Mouse (Mus musculus): ENCODE data around the gene Axl. TPM values are rescaled to one million over a fixed set of nuclear protein-coding genes. Genes with fewer than 3 reads are reported as not detected.

Axl gene
- total RNA-seq, 1 experiment: 56.5 TPM

- no peak for TF ChIP-seq HCFC1 (IDR thresholded peaks at IDR 0.05; ENCODE audit: borderline replicate concordance, insufficient read depth, low read length)
- no peak for TF ChIP-seq ZNF384 (IDR thresholded peaks at IDR 0.05; ENCODE audit: low read depth, low read length)
- no peak for TF ChIP-seq CHD2 (IDR thresholded peaks at IDR 0.05; ENCODE audit: low read depth, low read length)
- no peak for TF ChIP-seq MAFK (IDR thresholded peaks at IDR 0.05; ENCODE audit: insufficient read depth, low read depth, low read length)
- TF ChIP-seq ZC3H11A (IDR thresholded peaks at IDR 0.05; ENCODE audit: borderline replicate concordance, low read depth, low read length): no peak
- no peak for DNase-seq (ENCODE audit: low read depth, low spot score)
- no peak overlapping the region for H3K9ac ChIP-seq (ENCODE audit: insufficient read depth, low read depth, low read length, poor library complexity, severe bottlenecking)
- in situ Hi-C loops (cut with MboI; ENCODE audit: low sequenced_read_pairs in 2 of 2, unreplicated experiment in 2 of 2): loop anchor here in 1 of 2 experiments (10.0 kb wide), 1 partner anchor 46 kb away; the partner anchor contains the start of gene Hnrnpul1
- H3K27ac ChIP-seq (ENCODE audit: insufficient read depth, low read depth, low read length, poor library complexity, severe bottlenecking): no peak overlapping the region
- H3K4me1 ChIP-seq (ENCODE audit: control insufficient read depth in 2 of 2, insufficient read depth in 2 of 2, low read length in 2 of 2, poor library complexity in 1 of 2): peaks cover 0 to 16% of the 10 kb centered on the region in 2 experiments; a peak in 2 of 4 replicates
- no peaks in the 10 kb centered on the region for H3K9me3 ChIP-seq (ENCODE audit: control insufficient read depth, insufficient read depth, low read depth, low read length)
- no peak overlapping the region for H3K4me3 ChIP-seq (ENCODE audit: insufficient read depth in 1 of 2, low read depth in 1 of 2, low read length in 2 of 2, poor library complexity in 1 of 2, severe bottlenecking in 1 of 2)
- no peaks in the 10 kb centered on the region for H3K36me3 ChIP-seq (ENCODE audit: control insufficient read depth, insufficient read depth, low read length, poor library complexity, severe bottlenecking)
Observed at GRCm38 (mm10) chr7:25801031-25801430, 12.5 kb upstream of the Axl start.

- H3K9me3 ChIP-seq (ENCODE audit: control insufficient read depth, insufficient read depth, low read depth, low read length): no peaks in the 10 kb centered on the region
- H3K36me3 ChIP-seq (ENCODE audit: control insufficient read depth, insufficient read depth, low read length, poor library complexity, severe bottlenecking): no peaks in the 10 kb centered on the region
- H3K4me1 ChIP-seq (ENCODE audit: control insufficient read depth in 2 of 2, insufficient read depth in 2 of 2, low read length in 2 of 2, poor library complexity in 1 of 2): peaks cover 0 to 16% of the 10 kb centered on the region in 2 experiments; a peak in 2 of 4 replicates
- H3K4me3 ChIP-seq (ENCODE audit: insufficient read depth in 1 of 2, low read depth in 1 of 2, low read length in 2 of 2, poor library complexity in 1 of 2, severe bottlenecking in 1 of 2): no peak overlapping the region
- in situ Hi-C loops (cut with MboI; ENCODE audit: low sequenced_read_pairs in 2 of 2, unreplicated experiment in 2 of 2): no loop called here
- no peak overlapping the region for H3K27ac ChIP-seq (ENCODE audit: insufficient read depth, low read depth, low read length, poor library complexity, severe bottlenecking)
- TF ChIP-seq CHD2 (IDR thresholded peaks at IDR 0.05; ENCODE audit: low read depth, low read length) (no peak), HCFC1 (IDR thresholded peaks at IDR 0.05; ENCODE audit: borderline replicate concordance, insufficient read depth, low read length) (no peak), ZNF384 (IDR thresholded peaks at IDR 0.05; ENCODE audit: low read depth, low read length) (no peak), MAFK (IDR thresholded peaks at IDR 0.05; ENCODE audit: insufficient read depth, low read depth, low read length) (no peak), ZC3H11A (IDR thresholded peaks at IDR 0.05; ENCODE audit: borderline replicate concordance, low read depth, low read length) (no peak)
- DNase-seq (ENCODE audit: low read depth, low spot score): no peak
- no peak overlapping the region for H3K9ac ChIP-seq (ENCODE audit: insufficient read depth, low read depth, low read length, poor library complexity, severe bottlenecking)
Observed at GRCm38 (mm10) chr7:25799369-25799768, 10.9 kb upstream of the Axl start.

- no peak for DNase-seq (ENCODE audit: low read depth, low spot score)
- in situ Hi-C loops (cut with MboI; ENCODE audit: low sequenced_read_pairs in 2 of 2, unreplicated experiment in 2 of 2): no loop called here
- Histone ChIP-seq H3K9me3 (ENCODE audit: control insufficient read depth, insufficient read depth, low read depth, low read length) (no peaks in the 10 kb centered on the region), H3K9ac (ENCODE audit: insufficient read depth, low read depth, low read length, poor library complexity, severe bottlenecking) (no peak overlapping the region), H3K4me1 (ENCODE audit: control insufficient read depth in 2 of 2, insufficient read depth in 2 of 2, low read length in 2 of 2, poor library complexity in 1 of 2) (peaks cover 0 to 13% of the 10 kb centered on the region in 2 experiments; a peak in 2 of 4 replicates), H3K27ac (ENCODE audit: insufficient read depth, low read depth, low read length, poor library complexity, severe bottlenecking) (no peak overlapping the region), H3K4me3 (ENCODE audit: insufficient read depth in 1 of 2, low read depth in 1 of 2, low read length in 2 of 2, poor library complexity in 1 of 2, severe bottlenecking in 1 of 2) (no peak overlapping the region), H3K36me3 (ENCODE audit: control insufficient read depth, insufficient read depth, low read length, poor library complexity, severe bottlenecking) (no peaks in the 10 kb centered on the region)
- TF ChIP-seq CHD2 (IDR thresholded peaks at IDR 0.05; ENCODE audit: low read depth, low read length): no peak
- no peak for TF ChIP-seq MAFK (IDR thresholded peaks at IDR 0.05; ENCODE audit: insufficient read depth, low read depth, low read length)
- TF ChIP-seq HCFC1 (IDR thresholded peaks at IDR 0.05; ENCODE audit: borderline replicate concordance, insufficient read depth, low read length): no peak
- TF ChIP-seq ZNF384 (IDR thresholded peaks at IDR 0.05; ENCODE audit: low read depth, low read length): no peak
- no peak for TF ChIP-seq ZC3H11A (IDR thresholded peaks at IDR 0.05; ENCODE audit: borderline replicate concordance, low read depth, low read length)
Observed at GRCm38 (mm10) chr7:25798540-25798939, 10.0 kb upstream of the Axl start.

- TF ChIP-seq ZNF384 (IDR thresholded peaks at IDR 0.05; ENCODE audit: low read depth, low read length) (no peak), HCFC1 (IDR thresholded peaks at IDR 0.05; ENCODE audit: borderline replicate concordance, insufficient read depth, low read length) (no peak), MAFK (IDR thresholded peaks at IDR 0.05; ENCODE audit: insufficient read depth, low read depth, low read length) (no peak), ZC3H11A (IDR thresholded peaks at IDR 0.05; ENCODE audit: borderline replicate concordance, low read depth, low read length) (no peak), CHD2 (IDR thresholded peaks at IDR 0.05; ENCODE audit: low read depth, low read length) (no peak)
- H3K4me3 ChIP-seq (ENCODE audit: insufficient read depth in 1 of 2, low read depth in 1 of 2, low read length in 2 of 2, poor library complexity in 1 of 2, severe bottlenecking in 1 of 2): no peak overlapping the region
- no peak for DNase-seq (ENCODE audit: low read depth, low spot score)
- no peaks in the 10 kb centered on the region; a peak in 1 of 4 replicates for H3K4me1 ChIP-seq (ENCODE audit: control insufficient read depth in 2 of 2, insufficient read depth in 2 of 2, low read length in 2 of 2, poor library complexity in 1 of 2)
- in situ Hi-C loops (cut with MboI; ENCODE audit: low sequenced_read_pairs in 2 of 2, unreplicated experiment in 2 of 2): no loop called here
- no peaks in the 10 kb centered on the region for H3K9me3 ChIP-seq (ENCODE audit: control insufficient read depth, insufficient read depth, low read depth, low read length)
- no peak overlapping the region for H3K27ac ChIP-seq (ENCODE audit: insufficient read depth, low read depth, low read length, poor library complexity, severe bottlenecking)
- no peak overlapping the region for H3K9ac ChIP-seq (ENCODE audit: insufficient read depth, low read depth, low read length, poor library complexity, severe bottlenecking)
- H3K36me3 ChIP-seq (ENCODE audit: control insufficient read depth, insufficient read depth, low read length, poor library complexity, severe bottlenecking): no peaks in the 10 kb centered on the region
Observed at GRCm38 (mm10) chr7:25794775-25795174, 6.3 kb upstream of the Axl start.
